Mouse (Mus musculus) erythroblast, embryonic 14.5 days (primary cell): Measurements from ENCODE around the gene Acvr1b. TPM values are rescaled to one million over a fixed set of nuclear protein-coding genes. Genes with fewer than 3 reads are reported as not detected.

Experiments
- H3K27me3 ChIP-seq: 2 replicates; pipeline ENCODE4 v1.6.1; 2012; ENCODE audit warnings: inconsistent platforms; ENCODE audit not compliant: control insufficient read depth
- H3K36me3 ChIP-seq: 2 replicates; pipeline ENCODE4 v1.6.1; 2012; ENCODE audit warnings: mild to moderate bottlenecking, inconsistent platforms; ENCODE audit not compliant: control insufficient read depth
- H3K4me1 ChIP-seq: 2 replicates; pipeline ENCODE4 v1.6.1; 2012; ENCODE audit warnings: inconsistent platforms; ENCODE audit not compliant: control insufficient read depth
- H3K4me3 ChIP-seq: replicated peaks from 2 replicates; pipeline ENCODE3; 2012; ENCODE audit warnings: moderate library complexity, mild to moderate bottlenecking, inconsistent platforms
- H3K9me3 ChIP-seq: 2 replicates; pipeline ENCODE4 v1.6.1; 2012; ENCODE audit warnings: low read length, inconsistent platforms, mixed read lengths; ENCODE audit not compliant: control insufficient read depth
- GATA1 ChIP-seq: IDR thresholded peaks from 2 replicates; pipeline ENCODE4 v1.6.1; 2012; ENCODE audit warnings: low read length, inconsistent platforms, mixed read lengths
- TAL1 ChIP-seq: IDR thresholded peaks from 3 replicates; pipeline ENCODE4 v1.6.1; 2012; ENCODE audit warnings: low read length, inconsistent platforms, mixed read lengths
- polyA plus RNA-seq: library from polyadenylated mRNA; stranded (reverse); fragments of >175 nt; gene quantifications from 2 replicates; pipeline ENCODE4 v1.2.3, GENCODE M21; 2012

Acvr1b gene
- polyA plus RNA-seq, 1 experiment, result 0.02 TPM

- Histone ChIP-seq H3K27me3 (peaks cover 61% of the 10 kb centered on the region), H3K4me3 (no peak overlapping the region), H3K36me3 (no peaks in the 10 kb centered on the region), H3K9me3 (no peaks in the 10 kb centered on the region), H3K4me1 (peaks cover 33% of the 10 kb centered on the region)
- no peak for TF ChIP-seq GATA1
- TF ChIP-seq TAL1, result no peak
Observed at GRCm38 (mm10) chr15:101176795-101177691, 3.2 kb downstream of the Acvr1b start.

GRCm38 (mm10) chr15:101180363-101181105 lies 6.7 kb downstream of the Acvr1b start:
- TF ChIP-seq GATA1, result no peak
- no peak for TF ChIP-seq TAL1
- Histone ChIP-seq H3K4me3 (no peak overlapping the region), H3K27me3 (peaks cover 40% of the 10 kb centered on the region), H3K9me3 (peaks cover 1% of the 10 kb centered on the region; the same call in 1 of the 2 replicates), H3K36me3 (no peaks in the 10 kb centered on the region), H3K4me1 (peaks cover 16% of the 10 kb centered on the region)

GRCm38 (mm10) chr15:101181106-101181466 lies 7.2 kb downstream of the Acvr1b start:
- TF ChIP-seq TAL1, result no peak
- TF ChIP-seq GATA1, result no peak
- Histone ChIP-seq H3K4me1 (peaks cover 13% of the 10 kb centered on the region), H3K4me3 (no peak overlapping the region), H3K36me3 (no peaks in the 10 kb centered on the region), H3K27me3 (peaks cover 34% of the 10 kb centered on the region), H3K9me3 (peaks cover 2% of the 10 kb centered on the region; the same call in 1 of the 2 replicates)

GRCm38 (mm10) chr15:101181500-101181899 lies 7.6 kb downstream of the Acvr1b start:
- peaks cover 31% of the 10 kb centered on the region for H3K27me3 ChIP-seq
- TF ChIP-seq TAL1 (no peak), GATA1 (no peak)
- H3K36me3 ChIP-seq, result no peaks in the 10 kb centered on the region
- no peak overlapping the region for H3K4me3 ChIP-seq
- peaks cover 10% of the 10 kb centered on the region for H3K4me1 ChIP-seq
- H3K9me3 ChIP-seq, result peaks cover 2% of the 10 kb centered on the region; the same call in 1 of the 2 replicates

GRCm38 (mm10) chr15:101182676-101183075 lies 8.8 kb downstream of the Acvr1b start:
- H3K27me3 ChIP-seq, result peaks cover 21% of the 10 kb centered on the region
- TF ChIP-seq GATA1, result no peak
- no peak overlapping the region for H3K4me3 ChIP-seq
- no peaks in the 10 kb centered on the region for H3K36me3 ChIP-seq
- no peaks in the 10 kb centered on the region; the same call in 1 of the 2 replicates for H3K4me1 ChIP-seq
- H3K9me3 ChIP-seq, result peaks cover 2% of the 10 kb centered on the region; the same call in 1 of the 2 replicates

GRCm38 (mm10) chr15:101184300-101184699 lies 10.4 kb downstream of the Acvr1b start:
- Histone ChIP-seq H3K4me1 (no peaks in the 10 kb centered on the region), H3K9me3 (peaks cover 2% of the 10 kb centered on the region; the same call in 1 of the 2 replicates), H3K4me3 (no peak overlapping the region), H3K36me3 (no peaks in the 10 kb centered on the region), H3K27me3 (peaks cover 13% of the 10 kb centered on the region)
- TF ChIP-seq GATA1, result no peak
- no peak for TF ChIP-seq TAL1

GRCm38 (mm10) chr15:101185549-101185948 lies 11.7 kb downstream of the Acvr1b start:
- H3K9me3 ChIP-seq, result peaks cover 2% of the 10 kb centered on the region; the same call in 1 of the 2 replicates
- H3K4me3 ChIP-seq, result no peak overlapping the region
- H3K4me1 ChIP-seq, result peaks cover 2% of the 10 kb centered on the region; the same call in 1 of the 2 replicates
- H3K36me3 ChIP-seq, result no peaks in the 10 kb centered on the region
- TF ChIP-seq TAL1, result no peak
- TF ChIP-seq GATA1, result no peak
- peaks cover 6% of the 10 kb centered on the region for H3K27me3 ChIP-seq

- no peaks in the 10 kb centered on the region for H3K36me3 ChIP-seq
- no peaks in the 10 kb centered on the region for H3K27me3 ChIP-seq
- TF ChIP-seq GATA1 (no peak), TAL1 (no peak)
- H3K9me3 ChIP-seq, result peaks cover 2% of the 10 kb centered on the region; the same call in 1 of the 2 replicates
- peaks cover 12% of the 10 kb centered on the region for H3K4me1 ChIP-seq
- H3K4me3 ChIP-seq, result no peak overlapping the region
Observed at GRCm38 (mm10) chr15:101187907-101188306, 14.0 kb downstream of the Acvr1b start.

GRCm38 (mm10) chr15:101189981-101190761 lies 16.3 kb downstream of the Acvr1b start:
- Histone ChIP-seq H3K9me3 (peaks cover 2% of the 10 kb centered on the region; the same call in 1 of the 2 replicates), H3K4me3 (no peak overlapping the region), H3K36me3 (peaks cover 2% of the 10 kb centered on the region; the same call in 1 of the 2 replicates), H3K4me1 (peaks cover 12% of the 10 kb centered on the region), H3K27me3 (no peaks in the 10 kb centered on the region)
- TF ChIP-seq GATA1, result no peak
- TF ChIP-seq TAL1, result no peak
